Mouse (Mus musculus) neural tube, embryonic 11.5 days (tissue): ENCODE data around the gene Lrig2. TPM values are rescaled to one million over a fixed set of nuclear protein-coding genes. Genes with fewer than 3 reads are reported as not detected.
"Not testable (repeated sequence)": the region's sequence is repeated elsewhere in the genome, so short reads cannot be mapped to it uniquely, and the experiment has no call there.

Experiments
- ATAC-seq: fragments of 200-750 bp; cut with Nextera tagmentation; 2 replicates; pipeline ENCODE4 v1.8.0; 2017; ENCODE audit warnings: moderate number of reproducible peaks, mild to moderate bottlenecking, moderate TSS enrichment, moderate library complexity; ENCODE audit not compliant: insufficient read depth, low FRiP score, low TSS enrichment
- DNase-seq: peaks from one replicate; pipeline ENCODE4 v3.0.0-alpha.2; 2015; ENCODE audit warnings: low spot score
- H3K27ac ChIP-seq: fragments of 300-500 bp; sonication (generic); 2 replicates; pipeline ENCODE4 v1.5.1; 2014; ENCODE audit warnings: low read depth, mild to moderate bottlenecking, low read length
- H3K27me3 ChIP-seq: fragments of 300-500 bp; sonication (generic); 2 replicates; pipeline ENCODE4 v1.6.1; 2014; ENCODE audit warnings: mild to moderate bottlenecking, low read length, mixed read lengths; ENCODE audit not compliant: control insufficient read depth, insufficient read depth
- H3K36me3 ChIP-seq: fragments of 300-500 bp; sonication (generic); 2 replicates; pipeline ENCODE4 v1.6.1; 2014; ENCODE audit warnings: mild to moderate bottlenecking, low read length, moderate library complexity, mixed read lengths; ENCODE audit not compliant: control insufficient read depth, insufficient read depth
- H3K4me1 ChIP-seq: fragments of 300-500 bp; sonication (generic); 2 replicates; pipeline ENCODE4 v1.6.1; 2014; ENCODE audit warnings: low read length, mixed read lengths; ENCODE audit not compliant: control insufficient read depth, insufficient read depth
- H3K4me2 ChIP-seq: fragments of 300-500 bp; sonication (generic); 2 replicates; pipeline ENCODE4 v1.6.1; 2014; ENCODE audit warnings: low read depth, mild to moderate bottlenecking, moderate library complexity
- H3K4me3 ChIP-seq: fragments of 300-500 bp; sonication (generic); 2 replicates; pipeline ENCODE4 v1.5.1; 2014; ENCODE audit warnings: low read depth, low read length
- H3K9ac ChIP-seq: fragments of 300-500 bp; sonication (generic); 2 replicates; pipeline ENCODE4 v1.6.1; 2014; ENCODE audit warnings: mild to moderate bottlenecking, low read length
- H3K9me3 ChIP-seq: fragments of 300-500 bp; sonication (generic); 2 replicates; pipeline ENCODE4 v1.6.1; 2016; ENCODE audit warnings: low read length; ENCODE audit not compliant: control insufficient read depth
- WGBS: fragments of 180-500 bp; shearing (Covaris S2); extraction: QIAGEN DNeasy Blood & Tissue Kit; methylation state at CpG from one replicate; pipeline ENCODE4 v1.1.7; 2014; 5-methylcytosine and 5-hydroxymethylcytosine counted together
- polyA plus RNA-seq: library from polyadenylated mRNA; unstranded; fragments of >200 nt; fragmentation: Nextera tagmentation; extraction: Ambion mirVana; gene quantifications from 2 replicates; pipeline ENCODE4 v1.2.1, GENCODE M21; 2014

Lrig2 gene
- polyA plus RNA-seq, 1 experiment from 2014 or later: 30.2 TPM

DNA sequence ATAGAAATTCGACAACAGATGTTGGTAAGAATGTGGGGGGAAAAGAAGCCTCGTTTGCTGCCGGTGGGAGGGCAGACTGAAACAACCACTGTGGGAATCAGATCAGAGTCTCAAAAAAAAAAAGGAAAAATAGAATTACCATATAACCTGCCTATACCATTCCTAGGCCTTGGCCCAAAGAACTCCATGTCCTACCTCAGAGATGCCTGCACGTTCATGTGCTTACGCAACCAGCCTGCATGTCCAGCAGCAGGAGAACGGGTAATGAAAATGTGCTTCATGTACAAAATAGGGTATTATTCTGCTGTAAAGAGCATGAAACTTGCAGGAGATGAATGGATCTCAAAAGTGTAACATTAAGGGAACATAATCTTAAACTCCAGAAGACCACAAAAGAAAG is 79.1 kb downstream of the Lrig2 start:
- Histone ChIP-seq H3K9ac (no peak overlapping the region), H3K27me3 (no peaks in the 10 kb centered on the region), H3K4me1 (no peaks in the 10 kb centered on the region), H3K27ac (no peak overlapping the region), H3K36me3 (no peaks in the 10 kb centered on the region), H3K4me2 (no peak overlapping the region), H3K9me3 (no peaks in the 10 kb centered on the region), H3K4me3 (no peak overlapping the region)
- DNase-seq (no peak), ATAC-seq (no peak)
- 81% methylated on average over 6 of the region's 6 CpGs for whole genome bisulfite sequencing

DNA sequence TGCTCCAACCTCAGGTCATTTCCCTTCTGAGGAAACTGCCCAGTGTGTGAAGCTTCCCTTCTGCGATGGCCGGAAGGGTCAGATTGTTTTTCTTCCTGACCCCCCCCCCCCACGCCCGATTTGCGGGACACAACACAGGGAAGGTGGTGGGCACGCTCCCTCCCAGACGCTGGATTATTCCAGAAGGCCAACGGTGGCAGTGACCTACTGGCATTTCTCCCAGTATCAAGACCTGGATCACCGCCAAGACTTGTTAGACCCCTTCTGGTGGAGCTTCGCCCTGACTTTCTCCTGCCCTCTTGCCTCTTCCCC is 79.9 kb downstream of the Lrig2 start:
- Histone ChIP-seq H3K27ac (no peak overlapping the region), H3K4me1 (no peaks in the 10 kb centered on the region), H3K4me3 (no peak overlapping the region), H3K4me2 (no peak overlapping the region), H3K27me3 (no peaks in the 10 kb centered on the region), H3K9ac (no peak overlapping the region), H3K9me3 (no peaks in the 10 kb centered on the region), H3K36me3 (no peaks in the 10 kb centered on the region)
- WGBS: 36% methylated on average over 10 of the region's 10 CpGs
- DNase-seq (no peak), ATAC-seq (no peak)

DNA sequence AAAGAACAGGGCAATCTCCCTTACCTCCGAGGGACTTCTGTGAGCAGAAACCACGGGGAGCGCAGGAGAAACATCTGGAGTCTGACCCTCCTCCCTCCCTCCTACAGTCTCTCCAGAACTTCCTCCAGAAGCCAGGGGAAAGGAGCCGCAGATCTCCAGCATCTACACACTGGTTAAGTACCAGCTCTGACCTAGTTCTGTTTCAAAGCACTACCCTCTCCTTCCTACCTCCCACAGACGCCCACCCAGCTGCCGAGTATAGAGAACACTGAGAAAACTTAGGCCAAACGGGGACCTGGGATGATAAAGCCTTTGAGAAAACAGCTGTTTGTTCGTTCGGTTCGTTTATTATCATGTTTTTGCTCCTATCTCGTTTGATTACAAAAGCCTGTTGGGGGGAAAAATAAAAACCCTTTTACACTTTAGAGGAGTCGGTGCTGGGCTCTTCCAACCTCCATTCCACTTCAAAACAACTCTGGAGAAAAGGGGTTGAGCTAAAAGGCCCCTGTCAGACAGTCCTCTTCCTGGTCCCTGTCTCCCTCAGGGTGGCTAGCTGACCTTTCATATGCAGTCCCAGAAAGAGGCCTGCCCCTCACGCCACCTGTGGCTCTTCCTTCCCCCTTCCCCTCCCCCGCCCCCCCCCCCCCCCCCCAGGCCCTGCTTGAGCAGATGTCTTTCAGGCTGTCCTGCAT is 80.4 kb downstream of the Lrig2 start:
- Histone ChIP-seq H3K27me3 (no peaks in the 10 kb centered on the region), H3K4me2 (no peak overlapping the region), H3K27ac (no peak overlapping the region), H3K36me3 (no peaks in the 10 kb centered on the region), H3K4me1 (no peaks in the 10 kb centered on the region), H3K9me3 (no peaks in the 10 kb centered on the region), H3K9ac (no peak overlapping the region), H3K4me3 (no peak overlapping the region)
- ATAC-seq: no peak
- DNase-seq: no peak
- 20% methylated on average over 13 of the region's 14 CpGs for WGBS

DNA sequence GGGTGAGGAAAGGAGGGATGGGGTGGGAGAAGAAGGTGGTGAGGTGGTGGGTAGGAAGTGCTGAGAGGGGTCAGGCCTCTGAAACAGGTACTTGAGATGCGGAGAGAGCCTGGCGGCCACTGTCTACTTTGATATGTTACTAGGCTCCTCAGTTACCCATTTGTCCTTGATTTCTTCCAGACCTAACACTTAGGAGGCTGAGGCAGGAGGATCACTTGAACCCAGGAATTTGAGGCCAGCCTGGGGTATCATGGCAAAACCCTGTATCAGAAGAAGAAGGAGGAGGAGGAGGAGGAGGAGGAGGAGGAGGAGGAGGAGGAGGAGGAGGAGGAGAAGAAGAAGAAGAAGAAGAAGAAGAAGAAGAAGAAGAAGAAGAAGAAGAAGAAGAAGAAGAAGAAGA is 84.4 kb downstream of the Lrig2 start:
- not testable (repeated sequence) for H3K27ac ChIP-seq, ATAC-seq, H3K36me3 ChIP-seq, DNase-seq, H3K9ac ChIP-seq, H3K4me2 ChIP-seq, H3K4me1 ChIP-seq, H3K27me3 ChIP-seq, H3K9me3 ChIP-seq, H3K4me3 ChIP-seq
- WGBS: 100% methylated on average over 1 of the region's 2 CpGs

DNA sequence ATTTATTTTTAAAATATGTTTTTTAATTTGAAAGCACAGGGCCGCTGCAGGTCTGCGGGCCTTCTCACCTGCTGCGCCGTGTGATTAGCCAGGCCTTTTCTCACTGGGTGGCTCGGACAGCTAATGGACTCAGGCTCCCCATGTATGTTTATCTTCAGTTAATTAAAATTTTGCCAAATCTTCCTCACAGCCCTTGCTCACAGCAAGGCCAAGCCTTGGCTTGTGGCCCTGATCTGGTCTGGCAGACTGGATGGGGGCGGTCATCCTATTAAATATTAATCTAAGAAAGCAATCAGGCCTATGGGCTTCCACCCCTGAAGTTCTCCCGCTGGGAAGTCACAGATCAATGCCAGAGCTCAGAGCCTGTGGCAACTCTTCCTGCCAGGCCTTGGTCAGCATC is 87.4 kb downstream of the Lrig2 start:
- Histone ChIP-seq H3K36me3 (no peaks in the 10 kb centered on the region), H3K4me1 (no peaks in the 10 kb centered on the region), H3K9me3 (no peaks in the 10 kb centered on the region), H3K27me3 (no peaks in the 10 kb centered on the region), H3K9ac (no peak overlapping the region), H3K4me2 (no peak overlapping the region), H3K27ac (no peak overlapping the region), H3K4me3 (no peak overlapping the region)
- DNase-seq (no peak), ATAC-seq (no peak)
- WGBS: 84% methylated on average over 7 of the region's 7 CpGs

DNA sequence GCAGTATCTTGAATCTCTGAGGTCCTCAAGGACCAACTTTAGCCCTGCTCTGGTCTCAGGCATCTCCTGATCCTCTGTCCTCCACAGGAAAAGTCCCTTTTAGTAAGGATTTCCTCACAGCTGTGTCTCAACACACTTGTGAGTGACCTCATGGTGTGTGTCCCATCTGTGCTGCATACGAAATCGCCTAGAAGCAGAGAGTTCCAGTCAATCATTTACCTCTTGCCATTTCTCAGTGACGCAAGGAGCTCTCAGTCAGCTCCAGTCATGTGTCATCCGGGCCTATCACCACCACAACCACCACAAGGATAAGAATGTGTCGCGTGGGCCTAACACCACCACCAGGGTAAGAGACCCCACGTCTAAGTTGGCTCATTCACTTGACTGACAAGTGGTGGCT is 90.8 kb downstream of the Lrig2 start:
- DNase-seq (no peak), ATAC-seq (no peak)
- no peaks in the 10 kb centered on the region for H3K9me3 ChIP-seq
- no peak overlapping the region for H3K4me2 ChIP-seq
- H3K36me3 ChIP-seq: no peaks in the 10 kb centered on the region
- no peak overlapping the region for H3K4me3 ChIP-seq
- 81% methylated on average over 7 of the region's 7 CpGs for WGBS
- no peak overlapping the region for H3K9ac ChIP-seq
- no peaks in the 10 kb centered on the region for H3K27me3 ChIP-seq
- no peaks in the 10 kb centered on the region for H3K4me1 ChIP-seq
- no peak overlapping the region for H3K27ac ChIP-seq

DNA sequence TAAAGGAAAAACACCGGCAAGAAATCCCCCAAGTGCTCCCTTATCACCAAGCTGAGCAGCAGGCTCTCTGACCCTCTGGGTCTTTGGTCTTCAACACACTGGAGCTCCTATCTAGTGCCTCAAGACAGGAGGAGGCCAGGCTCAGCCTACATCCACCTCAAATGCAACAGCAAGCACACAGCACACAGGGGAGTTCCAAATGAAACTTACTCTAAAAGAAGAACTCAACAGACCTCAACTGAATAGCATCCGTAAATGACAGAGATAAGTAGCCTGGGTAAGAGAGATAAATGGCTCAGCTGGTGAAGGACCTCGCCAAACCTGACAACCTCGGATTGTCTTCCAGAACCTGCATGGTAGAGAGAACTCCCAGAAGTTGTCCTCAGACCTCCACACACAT is 91.7 kb downstream of the Lrig2 start:
- no peak for DNase-seq

DNA sequence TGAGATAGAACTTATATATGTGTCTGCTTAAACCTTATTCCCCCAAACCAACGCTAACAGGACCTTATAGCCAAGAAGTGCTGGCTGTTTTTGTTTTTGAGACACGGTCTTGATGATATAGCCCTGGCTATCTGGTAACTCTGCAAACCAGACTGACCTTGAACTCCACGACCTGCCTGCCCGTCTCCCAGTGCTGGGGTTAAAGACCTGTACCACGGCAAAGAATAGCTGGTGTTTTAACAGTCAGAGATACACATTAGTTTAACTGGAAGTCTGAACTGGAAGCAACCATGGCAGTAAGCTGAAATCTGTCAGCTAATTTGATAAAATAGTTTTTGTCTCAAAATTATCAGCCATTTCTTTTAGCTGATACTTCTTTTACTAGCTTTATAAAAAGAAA is 94.9 kb downstream of the Lrig2 start:
- WGBS: 76% methylated on average over 5 of the region's 5 CpGs
- Histone ChIP-seq H3K9me3 (no peaks in the 10 kb centered on the region), H3K4me1 (no peaks in the 10 kb centered on the region), H3K9ac (no peak overlapping the region), H3K4me2 (no peak overlapping the region), H3K4me3 (no peak overlapping the region), H3K27ac (no peak overlapping the region), H3K27me3 (no peaks in the 10 kb centered on the region), H3K36me3 (no peaks in the 10 kb centered on the region)
- no peak for ATAC-seq
- no peak for DNase-seq

More for the DNA sequence above, 91.7 kb downstream of the Lrig2 start:
- Histone ChIP-seq H3K36me3 (no peaks in the 10 kb centered on the region), H3K27me3 (no peaks in the 10 kb centered on the region), H3K9ac (no peak overlapping the region), H3K27ac (no peak overlapping the region), H3K4me2 (no peak overlapping the region), H3K4me3 (no peak overlapping the region), H3K4me1 (no peaks in the 10 kb centered on the region), H3K9me3 (no peaks in the 10 kb centered on the region)
- ATAC-seq: no peak
- WGBS: 81% methylated on average over 4 of the region's 4 CpGs

DNA sequence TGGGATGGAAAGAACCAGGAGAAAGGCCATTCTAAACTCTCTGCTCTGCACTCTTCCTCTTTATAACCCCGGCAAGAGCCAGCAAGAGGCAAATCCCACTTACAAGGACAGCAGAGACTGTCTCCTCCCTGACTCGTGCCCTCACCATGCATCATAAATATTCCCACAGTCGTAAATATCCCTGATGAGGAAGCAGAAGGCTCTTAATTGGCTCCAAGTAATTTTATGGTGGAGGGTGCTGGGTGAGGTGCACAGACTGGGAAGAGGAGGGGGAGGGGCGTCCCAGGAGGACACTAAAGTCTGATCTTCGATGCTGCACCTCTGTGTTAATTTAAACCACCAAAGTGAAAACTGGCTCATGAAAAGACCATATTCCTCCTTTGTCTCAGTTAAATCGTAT is 99.2 kb downstream of the Lrig2 start:
- Histone ChIP-seq H3K27me3 (no peaks in the 10 kb centered on the region), H3K27ac (no peak overlapping the region), H3K36me3 (no peaks in the 10 kb centered on the region), H3K4me2 (no peak overlapping the region), H3K4me3 (no peak overlapping the region), H3K9me3 (no peaks in the 10 kb centered on the region), H3K9ac (peak overlapping the region; percentile 18; the same call in 1 of the 2 replicates), H3K4me1 (no peaks in the 10 kb centered on the region)
- 42% methylated on average over 6 of the region's 6 CpGs for WGBS
- DNase-seq: no peak
- ATAC-seq: no peak
